Mouse (Mus musculus) spleen, postnatal 10 days (tissue): ENCODE measurements around the gene Sec24d.
A peak's percentile ranks its signal among the peaks of the same experiment; 100 is the strongest.
"Not testable (repeated sequence)": the region's sequence is repeated elsewhere in the genome, so short reads cannot be mapped to it uniquely, and the experiment has no call there.

ENCODE experiments used
- DNase-seq, 2 experiments: peaks; one replicate each; pipeline ENCODE4 v3.0.0; 2021 to 2022; ENCODE audit warnings: low spot score in 2 of 2

The Sec24d gene

GRCm38 (mm10) chr3:123337853-123338252 lies 70.6 kb downstream of the Sec24d start:
- no peak for DNase-seq

GRCm38 (mm10) chr3:123338666-123339195 lies 71.5 kb downstream of the Sec24d start:
- DNase-seq = no peak

GRCm38 (mm10) chr3:123341049-123341448 lies 73.8 kb downstream of the Sec24d start:
- no peak for DNase-seq

GRCm38 (mm10) chr3:123343690-123344089 lies 76.4 kb downstream of the Sec24d start:
- no peak for DNase-seq

GRCm38 (mm10) chr3:123348080-123348802 lies 81.0 kb downstream of the Sec24d start:
- no peak for DNase-seq

GRCm38 (mm10) chr3:123350602-123351001 lies 83.3 kb downstream of the Sec24d start:
- no peak for DNase-seq

- DNase-seq = no peak
Observed at GRCm38 (mm10) chr3:123351519-123351918, 84.3 kb downstream of the Sec24d start.

- DNase-seq = peak in 1 of 2 experiments; percentile 46
Observed at GRCm38 (mm10) chr3:123353183-123353582, 85.9 kb downstream of the Sec24d start.

- no peak for DNase-seq
Observed at GRCm38 (mm10) chr3:123353661-123354060, 86.4 kb downstream of the Sec24d start.

- no peak for DNase-seq
Observed at GRCm38 (mm10) chr3:123354388-123354787, 87.1 kb downstream of the Sec24d start.

- no peak for DNase-seq
Observed at GRCm38 (mm10) chr3:123356377-123356991, 89.2 kb downstream of the Sec24d start.

GRCm38 (mm10) chr3:123366820-123367219 lies 99.6 kb downstream of the Sec24d start:
- not testable (repeated sequence) for DNase-seq

GRCm38 (mm10) chr3:123369161-123369560 lies 101.9 kb downstream of the Sec24d start:
- no peak for DNase-seq

GRCm38 (mm10) chr3:123370927-123371326 lies 103.7 kb downstream of the Sec24d start:
- no peak for DNase-seq

- DNase-seq = peak in 1 of 2 experiments; percentile 40
Observed at GRCm38 (mm10) chr3:123371766-123372535, 104.7 kb downstream of the Sec24d start.

GRCm38 (mm10) chr3:123376562-123376961 lies 109.3 kb downstream of the Sec24d start:
- no peak for DNase-seq

GRCm38 (mm10) chr3:123384435-123384834 lies 117.2 kb downstream of the Sec24d start:
- no peak for DNase-seq

- DNase-seq = peak in 1 of 2 experiments; percentile 20
Observed at GRCm38 (mm10) chr3:123385118-123385485, 117.8 kb downstream of the Sec24d start.

- peak; percentile 89 to 97 for DNase-seq
Observed at GRCm38 (mm10) chr3:123385486-123386156, 118.4 kb downstream of the Sec24d start, which contains the start of gene Mettl14. Mettl14 (minus strand) TSS chr3:123386108.

- not testable (repeated sequence) for DNase-seq
Observed at GRCm38 (mm10) chr3:123386157-123386780, 119.0 kb downstream of the Sec24d start.

- no peak for DNase-seq
Observed at GRCm38 (mm10) chr3:123391180-123391579, 123.9 kb downstream of the Sec24d start.
